Mouse (Mus musculus): ENCODE data around the gene G0s2.

GRCm38 (mm10) chr1:193234930-193235329, 38.1 kb downstream of the G0s2 start:
- TF ChIP-seq CTCF (IDR thresholded peaks at IDR 0.05; ENCODE audit: borderline replicate concordance, insufficient read depth, low read depth, low read length) (no peak), POLR2A (IDR thresholded peaks at IDR 0.05; ENCODE audit: borderline replicate concordance, insufficient read depth, low read length) (no peak)
